Mouse (Mus musculus) ES-Bruce4 (cell line): ENCODE results near the gene Ninl.

Experiments used
- CTCF ChIP-seq: IDR thresholded peaks from one replicate; pipeline ENCODE4 v1.8.1; 2011; ENCODE audit warnings: low read depth, low read length
- EP300 ChIP-seq: IDR thresholded peaks from 2 replicates; pipeline ENCODE4 v1.6.1; 2011; ENCODE audit warnings: low read depth, low read length; ENCODE audit not compliant: insufficient read depth
- POLR2A ChIP-seq: IDR thresholded peaks from one replicate; pipeline ENCODE4 v1.8.1; 2011; ENCODE audit warnings: low read length; ENCODE audit not compliant: insufficient read depth

DNA sequence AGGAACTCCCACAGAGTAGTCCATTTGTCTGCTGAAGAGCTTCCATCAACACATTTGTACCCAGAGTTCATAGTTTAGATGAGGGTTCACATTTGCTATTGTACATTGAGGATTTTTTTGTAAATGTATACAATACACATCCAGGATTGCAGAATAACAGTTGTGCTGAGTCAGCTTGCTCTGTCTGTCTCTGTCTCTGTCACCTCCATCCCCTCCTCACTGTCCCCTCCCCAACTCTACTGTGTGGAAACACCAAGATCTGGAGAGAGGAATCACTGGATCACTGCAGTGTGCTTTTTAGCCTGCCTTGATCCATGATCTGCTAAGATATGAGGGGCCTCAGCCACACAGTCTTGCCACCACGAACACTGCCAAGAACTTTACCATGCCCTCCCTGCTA, 153.4 kb downstream of the Ninl start:
- TF ChIP-seq POLR2A = no peak
- no peak for TF ChIP-seq CTCF
- no peak for TF ChIP-seq EP300
